Mouse (Mus musculus): ENCODE measurements around the gene Prss56. TPM values are rescaled to one million over a fixed set of nuclear protein-coding genes. Genes with fewer than 3 reads are reported as not detected.

Prss56 gene
- polyA plus RNA-seq, 1 experiment from 2014 or later: 0.32 TPM

DNA sequence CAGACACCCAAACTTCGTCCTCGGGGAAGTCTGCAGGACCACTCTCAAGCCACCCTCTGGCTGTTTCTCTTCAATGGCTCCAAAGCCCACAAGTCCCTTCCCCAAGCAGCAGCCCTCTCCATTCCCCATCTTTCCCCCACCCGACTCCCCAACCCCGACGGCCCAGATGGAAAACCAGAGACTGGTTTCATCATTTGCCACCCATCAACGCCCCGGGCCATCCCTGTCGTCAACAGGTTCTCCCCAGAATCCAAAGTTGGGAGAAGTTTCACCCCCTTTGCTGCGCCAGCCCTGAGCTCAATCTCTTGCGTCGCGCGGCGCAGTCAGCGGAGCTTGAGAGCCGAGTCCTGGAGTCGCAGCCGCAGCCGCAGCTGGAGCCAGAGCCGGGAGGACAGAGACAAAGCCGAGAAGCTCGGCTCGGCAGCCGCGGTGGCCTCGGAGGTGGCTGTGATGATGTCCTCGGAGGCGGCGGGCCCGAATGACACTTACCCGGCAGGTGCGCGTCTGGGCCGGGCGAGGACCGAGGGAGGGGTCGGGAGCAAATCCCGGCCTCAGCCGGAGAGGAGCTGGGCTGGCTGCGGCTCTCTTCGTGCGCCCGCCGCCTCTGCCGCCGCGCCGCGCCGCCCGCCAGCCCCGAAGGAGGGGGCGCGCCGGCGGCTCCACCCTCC, 27.4 kb upstream of the Prss56 start:
- ATAC-seq (ENCODE audit: low FRiP score, low TSS enrichment) (0 out of 2 replicates have a peak, but pooled peaks have one; percentile 9), DNase-seq (peak; percentile 79)
- H3K4me1 ChIP-seq (ENCODE audit: control insufficient read depth, insufficient read depth, low read length): 0 out of 2 replicates have a peak, but pooled peaks cover 4% of the 10 kb centered on the region
- no peaks in the 10 kb centered on the region for H3K36me3 ChIP-seq (ENCODE audit: control insufficient read depth, insufficient read depth, low read length)
- peak overlapping the region; percentile 47 for H3K4me3 ChIP-seq (replicated peaks; ENCODE audit: low read depth, low read length)
- H3K27me3 ChIP-seq (ENCODE audit: control insufficient read depth, insufficient read depth, low read length): peaks cover 72% of the 10 kb centered on the region
- peak overlapping the region; percentile 71 for H3K4me2 ChIP-seq (ENCODE audit: low read length)
- peak overlapping the region; percentile 65 for H3K9ac ChIP-seq (replicated peaks; ENCODE audit: low read length)
- under 1% methylated on average over 49 of the region's 56 CpGs for WGBS
- H3K27ac ChIP-seq (replicated peaks; ENCODE audit: low read depth, low read length): 0 out of 2 replicates have a peak overlapping the region, but pooled peaks have one; percentile 13
- no peaks in the 10 kb centered on the region for H3K9me3 ChIP-seq (ENCODE audit: control insufficient read depth, low read length)

DNA sequence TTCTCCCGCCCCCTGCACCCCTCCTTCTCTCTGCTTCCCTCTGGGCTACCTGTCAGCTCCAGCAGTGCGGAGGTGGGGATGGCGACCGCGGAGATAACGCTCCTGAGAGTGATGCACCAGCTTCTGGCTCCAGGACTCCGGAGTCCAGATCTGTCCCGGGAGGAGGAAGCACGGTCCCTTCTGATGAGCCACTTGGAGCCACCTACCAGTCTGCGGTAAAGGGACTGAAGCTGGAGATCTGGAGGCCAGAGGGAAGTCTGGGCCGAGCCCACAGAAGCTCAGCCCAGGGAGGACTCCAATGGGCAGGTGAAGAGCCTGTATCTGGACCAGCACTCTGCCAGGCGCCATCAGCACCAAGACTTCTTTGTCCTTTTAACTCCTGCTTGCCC, 26.9 kb upstream of the Prss56 start, which contains the start of gene Ecel1:
Ecel1 (minus strand) TSS at position 323 of the 389 bp plus-strand sequence.
- Histone ChIP-seq H3K4me3 (replicated peaks; ENCODE audit: low read depth, low read length) (peak within 1 kb of the TSS; percentile 47), H3K36me3 (ENCODE audit: control insufficient read depth, insufficient read depth, low read length) (no peaks in the 10 kb centered on the region), H3K9me3 (ENCODE audit: control insufficient read depth, low read length) (no peaks in the 10 kb centered on the region), H3K27me3 (ENCODE audit: control insufficient read depth, insufficient read depth, low read length) (peaks cover 69% of the 10 kb centered on the region), H3K27ac (replicated peaks; ENCODE audit: low read depth, low read length) (0 out of 2 replicates have a peak within 1 kb of the TSS, but pooled peaks have one; percentile 13), H3K4me2 (ENCODE audit: low read length) (peak within 1 kb of the TSS; percentile 71), H3K4me1 (ENCODE audit: control insufficient read depth, insufficient read depth, low read length) (0 out of 2 replicates have a peak, but pooled peaks cover 4% of the 10 kb centered on the region), H3K9ac (replicated peaks; ENCODE audit: low read length) (peak within 1 kb of the TSS; percentile 65)
- WGBS: under 1% methylated on average over 12 of the region's 12 CpGs
- DNase-seq: no peak
- ATAC-seq (ENCODE audit: low FRiP score, low TSS enrichment): peak; percentile 24; the same call in 1 of the 2 replicates

DNA sequence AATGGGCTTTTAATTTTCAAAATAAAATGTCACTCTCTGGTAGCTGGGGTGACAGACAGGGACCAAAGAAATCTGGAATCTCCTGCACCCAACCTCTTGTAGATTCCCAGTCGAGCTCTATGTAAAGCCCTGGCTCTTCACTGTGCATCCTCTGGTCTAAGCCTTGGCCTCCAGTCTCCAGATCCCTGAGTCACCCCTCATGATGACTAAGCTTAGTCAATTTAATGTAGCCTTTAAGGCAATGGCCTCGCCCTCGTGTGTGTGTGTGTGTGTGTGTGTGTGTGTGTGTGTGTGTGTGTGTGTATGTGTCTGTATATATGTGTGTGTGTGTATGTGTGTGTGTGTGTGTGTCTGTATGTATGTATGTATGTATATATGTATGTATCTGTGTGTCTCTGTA, 23.7 kb upstream of the Prss56 start:
- H3K27me3 ChIP-seq (ENCODE audit: control insufficient read depth, insufficient read depth, low read length): peaks cover 37% of the 10 kb centered on the region
- no peaks in the 10 kb centered on the region for H3K36me3 ChIP-seq (ENCODE audit: control insufficient read depth, insufficient read depth, low read length)
- ATAC-seq (ENCODE audit: low FRiP score, low TSS enrichment): no peak
- H3K27ac ChIP-seq (replicated peaks; ENCODE audit: low read depth, low read length): no peak overlapping the region
- WGBS: 73% methylated on average over 3 of the region's 3 CpGs
- H3K4me3 ChIP-seq (replicated peaks; ENCODE audit: low read depth, low read length): no peak overlapping the region
- peaks cover 7% of the 10 kb centered on the region; the same call in 1 of the 2 replicates for H3K4me1 ChIP-seq (ENCODE audit: control insufficient read depth, insufficient read depth, low read length)
- no peak for DNase-seq
- H3K4me2 ChIP-seq (ENCODE audit: low read length): no peak overlapping the region
- H3K9ac ChIP-seq (replicated peaks; ENCODE audit: low read length): no peak overlapping the region
- H3K9me3 ChIP-seq (ENCODE audit: control insufficient read depth, low read length): no peaks in the 10 kb centered on the region

DNA sequence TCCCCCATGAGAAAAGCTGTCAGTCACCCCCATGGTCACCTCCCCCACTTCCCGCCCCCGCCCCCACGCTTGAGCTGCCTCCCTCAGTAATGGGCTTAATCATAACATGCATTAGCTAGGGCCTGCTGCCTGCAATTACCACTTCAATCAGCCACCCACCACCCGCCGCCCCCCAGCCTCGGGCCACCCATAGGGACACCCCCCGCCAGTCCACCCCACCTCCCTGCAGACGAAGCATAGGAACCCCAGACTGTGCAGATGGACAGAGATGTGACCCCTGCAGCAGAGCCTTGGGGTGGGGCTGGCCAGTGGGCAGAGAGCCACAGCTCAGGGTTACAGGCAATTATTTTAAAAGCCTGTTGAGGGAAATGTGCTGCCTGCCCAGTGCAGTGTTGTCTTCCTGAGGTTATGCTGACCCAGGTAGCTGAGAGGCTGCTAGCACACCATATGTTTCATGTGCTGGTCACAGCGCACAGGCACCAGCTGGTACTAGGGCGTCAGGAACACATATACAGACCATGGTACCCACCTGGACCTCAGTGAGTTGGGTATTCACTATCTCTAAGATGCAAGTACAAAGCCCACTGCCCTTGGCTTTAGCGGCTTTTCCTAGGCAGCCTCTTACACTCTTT, 18.8 kb upstream of the Prss56 start:
- Histone ChIP-seq H3K4me2 (ENCODE audit: low read length) (no peak overlapping the region), H3K9ac (replicated peaks; ENCODE audit: low read length) (no peak overlapping the region), H3K4me3 (replicated peaks; ENCODE audit: low read depth, low read length) (no peak overlapping the region), H3K27ac (replicated peaks; ENCODE audit: low read depth, low read length) (0 out of 2 replicates have a peak overlapping the region, but pooled peaks have one; percentile 6), H3K27me3 (ENCODE audit: control insufficient read depth, insufficient read depth, low read length) (no peaks in the 10 kb centered on the region), H3K9me3 (ENCODE audit: control insufficient read depth, low read length) (no peaks in the 10 kb centered on the region), H3K36me3 (ENCODE audit: control insufficient read depth, insufficient read depth, low read length) (no peaks in the 10 kb centered on the region), H3K4me1 (ENCODE audit: control insufficient read depth, insufficient read depth, low read length) (peaks cover 10% of the 10 kb centered on the region; the same call in 1 of the 2 replicates)
- WGBS: 43% methylated on average over 11 of the region's 11 CpGs
- ATAC-seq (ENCODE audit: low FRiP score, low TSS enrichment): no peak
- no peak for DNase-seq

DNA sequence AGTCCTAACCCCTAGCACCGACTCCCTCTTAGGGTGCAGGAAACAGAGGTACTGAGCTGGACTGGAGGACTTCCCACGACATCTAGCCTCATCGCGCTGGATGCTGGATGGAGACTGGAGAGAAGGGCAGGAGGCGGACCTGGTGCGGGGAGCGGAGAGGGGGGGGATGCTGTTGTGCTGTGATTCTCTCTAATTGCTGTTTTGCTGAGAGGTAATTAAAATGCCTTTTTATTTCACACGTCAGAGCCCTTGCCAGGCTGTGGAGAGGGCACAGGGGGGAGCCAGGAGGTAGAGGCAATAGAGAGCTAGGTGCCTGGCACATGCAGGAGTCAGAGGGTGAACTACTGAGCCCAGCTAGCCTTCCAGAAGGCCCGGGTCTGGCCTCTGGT, 18.3 kb upstream of the Prss56 start:
- ATAC-seq (ENCODE audit: low FRiP score, low TSS enrichment) (no peak), DNase-seq (no peak)
- Histone ChIP-seq H3K36me3 (ENCODE audit: control insufficient read depth, insufficient read depth, low read length) (no peaks in the 10 kb centered on the region), H3K4me3 (replicated peaks; ENCODE audit: low read depth, low read length) (no peak overlapping the region), H3K27me3 (ENCODE audit: control insufficient read depth, insufficient read depth, low read length) (no peaks in the 10 kb centered on the region), H3K4me1 (ENCODE audit: control insufficient read depth, insufficient read depth, low read length) (peaks cover 15% of the 10 kb centered on the region), H3K4me2 (ENCODE audit: low read length) (no peak overlapping the region), H3K9me3 (ENCODE audit: control insufficient read depth, low read length) (no peaks in the 10 kb centered on the region), H3K27ac (replicated peaks; ENCODE audit: low read depth, low read length) (0 out of 2 replicates have a peak overlapping the region, but pooled peaks have one; percentile 6), H3K9ac (replicated peaks; ENCODE audit: low read length) (no peak overlapping the region)
- 54% methylated on average over 9 of the region's 9 CpGs for WGBS

- Histone ChIP-seq H3K4me3 (replicated peaks; ENCODE audit: low read depth, low read length) (no peak overlapping the region), H3K27ac (replicated peaks; ENCODE audit: low read depth, low read length) (no peak overlapping the region), H3K4me2 (ENCODE audit: low read length) (no peak overlapping the region), H3K9me3 (ENCODE audit: control insufficient read depth, low read length) (no peaks in the 10 kb centered on the region), H3K9ac (replicated peaks; ENCODE audit: low read length) (no peak overlapping the region), H3K27me3 (ENCODE audit: control insufficient read depth, insufficient read depth, low read length) (no peaks in the 10 kb centered on the region), H3K36me3 (ENCODE audit: control insufficient read depth, insufficient read depth, low read length) (no peaks in the 10 kb centered on the region), H3K4me1 (ENCODE audit: control insufficient read depth, insufficient read depth, low read length) (peaks cover 36% of the 10 kb centered on the region)
- DNase-seq (peak; percentile 46), ATAC-seq (ENCODE audit: low FRiP score, low TSS enrichment) (peak; percentile 51; the same call in 1 of the 2 replicates)
- WGBS: 10% methylated on average over 19 of the region's 19 CpGs
Measured at GRCm38 (mm10) chr1:87170458-87170857, 12.7 kb upstream of the Prss56 start.

- no peaks in the 10 kb centered on the region for H3K9me3 ChIP-seq (ENCODE audit: control insufficient read depth, low read length)
- peaks cover 44% of the 10 kb centered on the region for H3K4me1 ChIP-seq (ENCODE audit: control insufficient read depth, insufficient read depth, low read length)
- H3K36me3 ChIP-seq (ENCODE audit: control insufficient read depth, insufficient read depth, low read length): no peaks in the 10 kb centered on the region
- WGBS: 93% methylated on average over 1 of the region's 1 CpGs
- no peak overlapping the region for H3K27ac ChIP-seq (replicated peaks; ENCODE audit: low read depth, low read length)
- DNase-seq: peak; percentile 57
- no peak overlapping the region for H3K9ac ChIP-seq (replicated peaks; ENCODE audit: low read length)
- no peak overlapping the region for H3K4me3 ChIP-seq (replicated peaks; ENCODE audit: low read depth, low read length)
- no peak overlapping the region for H3K4me2 ChIP-seq (ENCODE audit: low read length)
- H3K27me3 ChIP-seq (ENCODE audit: control insufficient read depth, insufficient read depth, low read length): no peaks in the 10 kb centered on the region
- ATAC-seq (ENCODE audit: low FRiP score, low TSS enrichment): no peak
Measured at GRCm38 (mm10) chr1:87171312-87171711, 11.8 kb upstream of the Prss56 start.

DNA sequence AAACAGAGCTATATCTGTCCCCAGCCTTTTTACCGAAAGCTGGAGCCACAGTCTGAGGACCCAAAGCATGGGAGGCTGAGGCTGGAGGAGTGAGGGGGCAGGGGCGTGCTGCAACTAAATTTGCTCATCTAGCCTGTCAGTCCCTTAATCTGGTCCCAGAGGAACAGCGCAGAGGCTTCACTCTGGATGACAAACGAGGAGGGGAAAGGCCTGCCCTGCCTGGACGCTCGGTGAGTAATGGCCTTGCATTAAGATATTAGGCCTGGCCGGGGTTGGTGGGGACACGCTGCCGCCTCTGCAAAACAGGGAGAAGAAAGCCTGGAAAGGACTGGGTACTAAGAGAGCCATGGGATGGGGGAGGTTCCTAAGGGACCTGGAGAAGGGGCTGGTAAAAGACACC, 10.8 kb upstream of the Prss56 start:
- H3K27ac ChIP-seq (replicated peaks; ENCODE audit: low read depth, low read length): no peak overlapping the region
- H3K9ac ChIP-seq (replicated peaks; ENCODE audit: low read length): no peak overlapping the region
- 26% methylated on average over 9 of the region's 9 CpGs for WGBS
- ATAC-seq (ENCODE audit: low FRiP score, low TSS enrichment) (no peak), DNase-seq (no peak)
- H3K27me3 ChIP-seq (ENCODE audit: control insufficient read depth, insufficient read depth, low read length): no peaks in the 10 kb centered on the region
- no peaks in the 10 kb centered on the region for H3K36me3 ChIP-seq (ENCODE audit: control insufficient read depth, insufficient read depth, low read length)
- H3K4me2 ChIP-seq (ENCODE audit: low read length): no peak overlapping the region
- H3K4me3 ChIP-seq (replicated peaks; ENCODE audit: low read depth, low read length): no peak overlapping the region
- no peaks in the 10 kb centered on the region for H3K9me3 ChIP-seq (ENCODE audit: control insufficient read depth, low read length)
- peaks cover 45% of the 10 kb centered on the region for H3K4me1 ChIP-seq (ENCODE audit: control insufficient read depth, insufficient read depth, low read length)
